Mouse (Mus musculus): Measurements from ENCODE around the gene H2-Aa.

- TF ChIP-seq MAX (IDR thresholded peaks at IDR 0.05; ENCODE audit: low read length), result no peak
- TF ChIP-seq ZKSCAN1 (IDR thresholded peaks at IDR 0.05; ENCODE audit: low read depth, low read length), result no peak
Observed at GRCm38 (mm10) chr17:34306407-34306806, 18.8 kb upstream of the H2-Aa start.

All from MEL (cell line).